Mouse (Mus musculus): ENCODE data around the gene Rin3. TPM values are rescaled to one million over a fixed set of nuclear protein-coding genes. Genes with fewer than 3 reads are reported as not detected.

Rin3 gene
- polyA plus RNA-seq, 1 experiment from 2014 or later = 6.1 TPM

DNA sequence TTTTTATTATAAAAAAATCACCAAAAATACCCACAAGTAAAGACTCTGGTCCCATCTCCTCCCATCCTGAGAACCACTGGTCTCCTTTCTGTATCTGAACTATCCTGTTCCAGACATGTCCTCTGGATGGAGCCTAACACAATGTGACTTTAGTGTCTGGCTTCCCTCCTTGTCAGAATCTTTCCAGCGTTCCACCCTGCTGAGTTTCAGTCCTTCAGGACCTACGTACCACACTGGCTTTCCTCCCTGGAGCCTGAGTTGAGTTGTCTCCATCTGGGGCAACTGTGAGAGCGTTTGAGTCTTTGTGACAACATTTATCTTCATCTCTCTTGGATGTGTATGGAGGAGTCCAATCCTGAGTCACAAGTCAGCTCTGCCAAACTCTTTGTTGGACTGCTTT lies 30.9 kb upstream of the Rin3 start:
- H3K36me3 ChIP-seq (ENCODE audit: control insufficient read depth, insufficient read depth, low read length) = no peaks in the 10 kb centered on the region
- ATAC-seq (replicated peaks; ENCODE audit: low FRiP score) = no peak
- H3K4me1 ChIP-seq (replicated peaks; ENCODE audit: control insufficient read depth, insufficient read depth, low read length) = no peaks in the 10 kb centered on the region
- no peak overlapping the region for H3K9ac ChIP-seq (ENCODE audit: low read length)
- H3K27me3 ChIP-seq (ENCODE audit: control insufficient read depth, insufficient read depth, low read length) = no peaks in the 10 kb centered on the region
- no peak overlapping the region for H3K4me3 ChIP-seq (ENCODE audit: low read depth, low read length)
- H3K4me2 ChIP-seq (ENCODE audit: low read depth, low read length, severe bottlenecking) = no peak overlapping the region
- WGBS = 80% methylated on average over 3 of the region's 3 CpGs
- no peak overlapping the region for H3K27ac ChIP-seq (ENCODE audit: low read depth, low read length)
- no peaks in the 10 kb centered on the region for H3K9me3 ChIP-seq (ENCODE audit: control insufficient read depth, low read length)
- no peak for DNase-seq (ENCODE audit: low spot score)

DNA sequence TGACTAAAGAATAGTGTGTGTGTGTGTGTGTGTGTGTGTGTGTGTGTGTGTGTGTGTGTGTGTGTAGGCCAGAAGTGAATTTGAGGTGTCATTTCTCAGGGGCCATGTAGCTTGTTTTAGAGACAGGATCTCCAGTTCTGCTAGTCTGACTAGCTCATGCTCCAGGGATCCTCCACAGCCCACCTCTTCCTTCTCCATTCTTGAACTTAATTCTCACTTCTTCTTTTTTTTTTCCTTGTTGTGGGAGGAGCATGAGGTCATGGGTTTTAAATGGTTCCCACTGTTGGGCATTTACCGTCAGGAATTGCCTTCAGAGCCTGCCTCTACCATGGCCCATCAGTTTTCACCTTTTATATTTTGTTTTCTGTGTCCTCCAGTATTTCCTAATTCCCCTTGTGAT lies 30.3 kb upstream of the Rin3 start:
- WGBS = 72% methylated on average over 1 of the region's 1 CpGs
- H3K9me3 ChIP-seq (ENCODE audit: control insufficient read depth, low read length) = no peaks in the 10 kb centered on the region
- no peak overlapping the region for H3K4me3 ChIP-seq (ENCODE audit: low read depth, low read length)
- no peaks in the 10 kb centered on the region for H3K4me1 ChIP-seq (replicated peaks; ENCODE audit: control insufficient read depth, insufficient read depth, low read length)
- ATAC-seq (replicated peaks; ENCODE audit: low FRiP score) (no peak), DNase-seq (ENCODE audit: low spot score) (no peak)
- no peaks in the 10 kb centered on the region for H3K36me3 ChIP-seq (ENCODE audit: control insufficient read depth, insufficient read depth, low read length)
- no peak overlapping the region for H3K4me2 ChIP-seq (ENCODE audit: low read depth, low read length, severe bottlenecking)
- H3K9ac ChIP-seq (ENCODE audit: low read length) = no peak overlapping the region
- no peak overlapping the region for H3K27ac ChIP-seq (ENCODE audit: low read depth, low read length)
- H3K27me3 ChIP-seq (ENCODE audit: control insufficient read depth, insufficient read depth, low read length) = no peaks in the 10 kb centered on the region

DNA sequence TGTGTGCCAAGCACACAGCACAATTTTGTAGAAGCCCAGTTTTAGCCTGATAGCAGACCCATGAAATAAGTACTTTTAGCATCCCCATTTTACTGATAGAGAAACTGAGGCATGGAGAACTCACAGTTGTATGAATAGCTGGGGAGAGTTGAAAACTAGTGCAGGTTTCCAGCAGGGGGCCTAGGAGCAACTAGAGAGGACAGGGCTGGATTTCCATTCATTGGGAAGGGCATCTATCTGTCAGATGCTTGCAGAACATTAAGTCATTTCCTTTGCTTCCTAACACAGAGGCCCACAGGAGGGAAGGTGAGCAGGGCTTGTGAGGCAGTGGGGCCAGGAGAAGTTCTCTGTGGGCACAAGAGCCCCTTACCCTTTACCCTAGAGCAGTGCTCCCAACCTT lies 27.8 kb upstream of the Rin3 start:
- Histone ChIP-seq H3K9me3 (ENCODE audit: control insufficient read depth, low read length) (no peaks in the 10 kb centered on the region), H3K4me1 (replicated peaks; ENCODE audit: control insufficient read depth, insufficient read depth, low read length) (no peaks in the 10 kb centered on the region), H3K4me2 (ENCODE audit: low read depth, low read length, severe bottlenecking) (no peak overlapping the region), H3K27ac (ENCODE audit: low read depth, low read length) (no peak overlapping the region), H3K4me3 (ENCODE audit: low read depth, low read length) (no peak overlapping the region), H3K27me3 (ENCODE audit: control insufficient read depth, insufficient read depth, low read length) (no peaks in the 10 kb centered on the region), H3K36me3 (ENCODE audit: control insufficient read depth, insufficient read depth, low read length) (no peaks in the 10 kb centered on the region), H3K9ac (ENCODE audit: low read length) (no peak overlapping the region)
- no peak for ATAC-seq (replicated peaks; ENCODE audit: low FRiP score)
- no peak for DNase-seq (ENCODE audit: low spot score)

DNA sequence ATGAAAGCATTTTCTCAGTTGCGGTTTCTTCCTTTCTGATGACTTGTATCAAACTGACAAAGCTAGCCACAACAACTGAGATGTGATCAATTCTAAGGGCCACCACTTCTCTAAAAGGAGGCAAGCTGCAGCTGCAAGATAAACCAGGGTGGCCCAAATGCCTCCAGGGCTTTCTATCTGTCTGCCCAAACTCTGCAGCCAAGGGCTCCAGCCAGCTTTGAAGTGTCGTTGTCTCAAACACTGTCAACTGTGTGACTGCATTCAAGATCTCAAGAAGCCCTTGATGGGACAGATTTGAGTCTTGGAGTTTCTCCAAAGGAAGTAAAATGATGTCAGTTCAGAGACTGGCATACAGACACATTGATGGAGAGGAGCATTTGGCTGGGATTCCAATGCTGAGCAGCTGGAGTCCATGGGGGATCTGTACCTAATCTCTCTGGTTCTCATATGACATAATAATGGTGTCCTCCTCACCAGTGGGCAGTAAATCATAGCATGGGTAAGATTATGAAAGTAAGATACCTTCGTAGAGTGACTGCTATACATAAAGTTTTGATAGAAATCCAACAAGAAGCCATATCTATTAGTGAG lies 24.2 kb upstream of the Rin3 start:
- no peak for ATAC-seq (replicated peaks; ENCODE audit: low FRiP score)
- Histone ChIP-seq H3K27me3 (ENCODE audit: control insufficient read depth, insufficient read depth, low read length) (no peaks in the 10 kb centered on the region), H3K9me3 (ENCODE audit: control insufficient read depth, low read length) (no peaks in the 10 kb centered on the region), H3K4me1 (replicated peaks; ENCODE audit: control insufficient read depth, insufficient read depth, low read length) (no peaks in the 10 kb centered on the region), H3K4me2 (ENCODE audit: low read depth, low read length, severe bottlenecking) (no peak overlapping the region), H3K9ac (ENCODE audit: low read length) (no peak overlapping the region), H3K4me3 (ENCODE audit: low read depth, low read length) (no peak overlapping the region), H3K27ac (ENCODE audit: low read depth, low read length) (no peak overlapping the region), H3K36me3 (ENCODE audit: control insufficient read depth, insufficient read depth, low read length) (no peaks in the 10 kb centered on the region)
- 85% methylated on average over 3 of the region's 3 CpGs for WGBS
- no peak for DNase-seq (ENCODE audit: low spot score)

DNA sequence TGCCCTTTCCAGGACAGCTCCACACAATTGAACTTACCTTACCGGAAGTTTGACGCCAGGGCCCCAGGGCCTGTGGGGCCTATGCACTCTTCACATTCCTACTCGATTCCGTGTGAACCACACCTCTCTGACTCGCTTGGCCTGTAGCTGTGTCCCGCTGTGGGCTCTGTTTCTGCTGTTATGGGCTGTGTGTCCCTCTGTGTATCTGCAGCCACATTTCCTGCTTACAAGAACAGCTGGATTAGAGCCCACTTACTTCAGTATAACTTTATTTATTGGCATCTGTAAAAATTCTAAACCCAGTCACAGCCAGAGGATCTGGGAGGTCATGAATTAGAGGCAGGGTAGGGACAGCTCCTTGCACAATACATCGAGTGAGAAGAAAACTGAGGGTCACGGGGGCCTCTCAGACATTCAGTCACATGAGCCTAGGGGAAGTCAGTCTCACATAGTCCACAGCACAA lies 20.9 kb upstream of the Rin3 start:
- Histone ChIP-seq H3K27ac (ENCODE audit: low read depth, low read length) (no peak overlapping the region), H3K9me3 (ENCODE audit: control insufficient read depth, low read length) (no peaks in the 10 kb centered on the region), H3K4me1 (replicated peaks; ENCODE audit: control insufficient read depth, insufficient read depth, low read length) (no peaks in the 10 kb centered on the region), H3K9ac (ENCODE audit: low read length) (no peak overlapping the region), H3K36me3 (ENCODE audit: control insufficient read depth, insufficient read depth, low read length) (no peaks in the 10 kb centered on the region), H3K4me2 (ENCODE audit: low read depth, low read length, severe bottlenecking) (no peak overlapping the region), H3K4me3 (ENCODE audit: low read depth, low read length) (no peak overlapping the region), H3K27me3 (ENCODE audit: control insufficient read depth, insufficient read depth, low read length) (no peaks in the 10 kb centered on the region)
- 64% methylated on average over 8 of the region's 8 CpGs for WGBS
- no peak for DNase-seq (ENCODE audit: low spot score)
- ATAC-seq (replicated peaks; ENCODE audit: low FRiP score) = no peak

DNA sequence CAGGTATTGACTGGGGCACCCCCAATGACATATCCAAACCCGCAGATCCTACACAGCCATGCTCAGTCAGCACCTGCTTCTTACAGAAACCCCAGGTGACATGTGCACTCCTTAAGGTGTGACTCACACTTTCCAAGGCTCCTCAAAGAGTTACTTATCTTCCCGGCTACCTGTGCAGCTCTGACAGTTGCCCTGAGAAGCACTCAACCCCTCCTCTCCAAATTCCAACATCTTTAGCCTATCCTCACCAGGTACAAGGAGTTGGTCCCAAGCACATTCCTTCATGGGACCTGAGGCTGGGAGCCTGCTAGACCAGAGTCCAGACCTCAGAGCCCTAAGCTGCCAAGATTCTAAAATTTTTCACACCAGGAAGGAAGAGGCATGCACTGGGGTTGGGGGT lies 20.0 kb upstream of the Rin3 start:
- WGBS = 79% methylated on average over 2 of the region's 2 CpGs
- ATAC-seq (replicated peaks; ENCODE audit: low FRiP score) (no peak), DNase-seq (ENCODE audit: low spot score) (no peak)

DNA sequence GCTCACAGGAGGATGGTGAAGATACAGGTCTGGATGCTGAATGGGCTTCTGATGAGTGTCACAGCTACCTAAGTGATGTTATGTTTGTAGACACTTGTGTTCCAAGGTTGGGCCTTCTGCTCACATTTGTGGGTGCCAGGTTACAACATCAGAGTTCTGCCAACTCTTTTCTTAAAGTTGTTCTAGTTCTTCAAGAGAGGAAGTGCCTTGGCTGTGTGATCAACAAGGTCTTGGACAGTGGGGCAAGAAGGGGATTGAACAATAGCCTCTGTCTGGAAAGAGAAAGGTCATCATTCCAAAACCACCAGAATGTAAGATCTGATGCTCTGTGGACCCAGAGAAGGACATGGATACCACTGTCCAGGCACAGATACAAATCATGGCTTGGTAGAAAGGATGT lies 19.6 kb upstream of the Rin3 start:
- Histone ChIP-seq H3K36me3 (ENCODE audit: control insufficient read depth, insufficient read depth, low read length) (no peaks in the 10 kb centered on the region), H3K27ac (ENCODE audit: low read depth, low read length) (no peak overlapping the region), H3K9ac (ENCODE audit: low read length) (no peak overlapping the region), H3K4me3 (ENCODE audit: low read depth, low read length) (no peak overlapping the region), H3K4me2 (ENCODE audit: low read depth, low read length, severe bottlenecking) (no peak overlapping the region), H3K4me1 (replicated peaks; ENCODE audit: control insufficient read depth, insufficient read depth, low read length) (no peaks in the 10 kb centered on the region), H3K27me3 (ENCODE audit: control insufficient read depth, insufficient read depth, low read length) (no peaks in the 10 kb centered on the region), H3K9me3 (ENCODE audit: control insufficient read depth, low read length) (no peaks in the 10 kb centered on the region)
- ATAC-seq (replicated peaks; ENCODE audit: low FRiP score) = no peak
- no peak for DNase-seq (ENCODE audit: low spot score)

More for the DNA sequence above, 20.0 kb upstream of the Rin3 start:
- Histone ChIP-seq H3K27me3 (ENCODE audit: control insufficient read depth, insufficient read depth, low read length) (no peaks in the 10 kb centered on the region), H3K9ac (ENCODE audit: low read length) (no peak overlapping the region), H3K9me3 (ENCODE audit: control insufficient read depth, low read length) (no peaks in the 10 kb centered on the region), H3K4me1 (replicated peaks; ENCODE audit: control insufficient read depth, insufficient read depth, low read length) (no peaks in the 10 kb centered on the region), H3K4me3 (ENCODE audit: low read depth, low read length) (no peak overlapping the region), H3K27ac (ENCODE audit: low read depth, low read length) (no peak overlapping the region), H3K36me3 (ENCODE audit: control insufficient read depth, insufficient read depth, low read length) (no peaks in the 10 kb centered on the region), H3K4me2 (ENCODE audit: low read depth, low read length, severe bottlenecking) (no peak overlapping the region)

DNA sequence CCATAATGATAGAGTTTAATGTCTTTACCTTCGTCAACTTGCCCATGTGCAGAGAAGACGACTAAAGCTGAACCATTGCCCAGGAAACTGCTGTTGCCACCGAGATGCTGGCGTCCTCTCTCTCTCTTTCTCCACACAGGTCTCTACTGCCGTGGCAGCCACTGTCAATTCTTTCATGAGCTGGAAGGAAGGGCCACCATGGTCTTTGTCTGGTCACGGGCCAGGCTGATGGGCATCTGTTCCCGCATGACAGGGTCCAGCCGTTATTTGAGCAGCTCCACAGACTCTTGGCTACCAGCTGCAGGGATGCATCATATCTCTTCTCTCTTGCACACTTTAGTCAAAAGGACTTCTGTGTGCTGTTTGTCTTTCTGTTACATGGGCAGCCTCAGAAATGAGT lies 16.4 kb upstream of the Rin3 start:
- H3K27ac ChIP-seq (ENCODE audit: low read depth, low read length) = no peak overlapping the region
- H3K4me1 ChIP-seq (replicated peaks; ENCODE audit: control insufficient read depth, insufficient read depth, low read length) = no peaks in the 10 kb centered on the region
- no peaks in the 10 kb centered on the region for H3K27me3 ChIP-seq (ENCODE audit: control insufficient read depth, insufficient read depth, low read length)
- ATAC-seq (replicated peaks; ENCODE audit: low FRiP score) = no peak
- H3K9ac ChIP-seq (ENCODE audit: low read length) = no peak overlapping the region
- WGBS = 89% methylated on average over 8 of the region's 8 CpGs
- DNase-seq (ENCODE audit: low spot score) = no peak
- H3K36me3 ChIP-seq (ENCODE audit: control insufficient read depth, insufficient read depth, low read length) = no peaks in the 10 kb centered on the region
- H3K9me3 ChIP-seq (ENCODE audit: control insufficient read depth, low read length) = no peaks in the 10 kb centered on the region
- H3K4me3 ChIP-seq (ENCODE audit: low read depth, low read length) = no peak overlapping the region
- no peak overlapping the region for H3K4me2 ChIP-seq (ENCODE audit: low read depth, low read length, severe bottlenecking)

DNA sequence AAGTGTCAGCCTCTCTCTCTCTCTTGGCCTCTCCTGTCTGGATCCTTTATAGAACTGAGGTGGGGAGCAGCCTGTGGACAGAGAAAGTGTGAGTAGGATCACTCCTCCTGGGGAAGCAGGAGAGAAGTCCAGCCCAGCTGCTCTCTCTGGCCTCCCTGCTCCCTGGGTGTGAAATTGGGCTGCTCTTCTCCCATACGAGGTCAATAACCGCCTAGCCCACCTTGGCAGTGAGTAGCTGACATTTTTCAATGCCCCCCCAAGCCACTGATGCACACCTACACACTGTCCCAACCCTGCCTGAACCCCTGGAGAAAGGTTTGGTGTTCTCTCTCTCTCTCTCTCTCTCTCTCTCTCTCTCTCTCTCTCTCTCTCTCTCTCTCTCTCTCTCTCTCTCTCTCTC lies 13.7 kb upstream of the Rin3 start:
- Histone ChIP-seq H3K4me2 (ENCODE audit: low read depth, low read length, severe bottlenecking) (no peak overlapping the region), H3K4me3 (ENCODE audit: low read depth, low read length) (no peak overlapping the region), H3K9me3 (ENCODE audit: control insufficient read depth, low read length) (no peaks in the 10 kb centered on the region), H3K9ac (ENCODE audit: low read length) (no peak overlapping the region), H3K36me3 (ENCODE audit: control insufficient read depth, insufficient read depth, low read length) (no peaks in the 10 kb centered on the region), H3K27me3 (ENCODE audit: control insufficient read depth, insufficient read depth, low read length) (no peaks in the 10 kb centered on the region), H3K27ac (ENCODE audit: low read depth, low read length) (no peak overlapping the region), H3K4me1 (replicated peaks; ENCODE audit: control insufficient read depth, insufficient read depth, low read length) (no peaks in the 10 kb centered on the region)
- no peak for DNase-seq (ENCODE audit: low spot score)
- 60% methylated on average over 2 of the region's 2 CpGs for WGBS
- no peak for ATAC-seq (replicated peaks; ENCODE audit: low FRiP score)
